Comparison of ENCODE assay signal across 25 mouse cellular contexts in genomic region chr13:109912635-109913034, GRCm38 (mm10).
A peak's percentile ranks its signal among the peaks of the same experiment; 100 is the strongest.
DNase-seq lines count a peak whose midpoint lies in the region; ATAC-seq and TF ChIP-seq lines count a peak whose summit lies in the region.
"Had no signal": no experiment of that assay in that cellular context is flagged by ENCODE, and none has a peak within 500 bp of the region (broad histone marks: within the 10 kb centered on the region; RNA-seq: fewer than 3 reads in every experiment).

No protein-coding gene starts in this region.

- no peak overlapping the region for H3K4me2 ChIP-seq in midbrain, embryonic 11.5 days
- H3K4me2 ChIP-seq in intestine, embryonic 15.5 days (replicated peaks): no peak overlapping the region
- no peak overlapping the region for H3K4me2 ChIP-seq in midbrain, embryonic 16.5 days (ENCODE audit: low read length)
- H3K4me2 ChIP-seq: limb, embryonic 15.5 days; lung, embryonic 15.5 days had no signal

- peak overlapping the region; percentile 97 for H3K27ac ChIP-seq in gastrocnemius, adult 2 months
- H3K27ac ChIP-seq in midbrain, embryonic 11.5 days (ENCODE audit: low read depth, low read length): no peak overlapping the region
- no peak overlapping the region for H3K27ac ChIP-seq in midbrain, embryonic 10.5 days (replicated peaks)
- H3K27ac ChIP-seq in intestine, embryonic 15.5 days: no peak overlapping the region
- no peak overlapping the region for H3K27ac ChIP-seq in midbrain, embryonic 16.5 days (ENCODE audit: low read length)
- no peak overlapping the region for H3K27ac ChIP-seq in left cerebral cortex, adult 2 months
- H3K27ac ChIP-seq: embryonic facial prominence, embryonic 10.5 days; limb, embryonic 15.5 days; liver, embryonic 14.5 days; lung, embryonic 15.5 days had no signal

- TF ChIP-seq CTCF in gastrocnemius, adult 2 months (IDR thresholded peaks at IDR 0.05): no peak
- TF ChIP-seq CTCF in left cerebral cortex, adult 2 months (IDR thresholded peaks at IDR 0.05): no peak

- WGBS in midbrain, embryonic 11.5 days: 91% methylated on average over 4 of the region's 4 CpGs
- 87% methylated on average over 4 of the region's 4 CpGs for WGBS in midbrain, embryonic 10.5 days
- 80% methylated on average over 4 of the region's 4 CpGs for WGBS in intestine, embryonic 15.5 days
- WGBS in midbrain, embryonic 16.5 days: 89% methylated on average over 4 of the region's 4 CpGs

- intact Hi-C loops in gastrocnemius, adult 2 months (cut with DNase I): no loop called here
- intact Hi-C loops in left cerebral cortex, adult 2 months (cut with DNase I): loop anchor here (5.0 kb wide), 1 partner anchor 290 kb away; no protein-coding TSS in a partner anchor

- no peaks in the 10 kb centered on the region for H3K9me3 ChIP-seq in midbrain, embryonic 11.5 days (ENCODE audit: control insufficient read depth, low read length)
- no peaks in the 10 kb centered on the region for H3K9me3 ChIP-seq in midbrain, embryonic 10.5 days (replicated peaks)
- H3K9me3 ChIP-seq in intestine, embryonic 15.5 days: no peaks in the 10 kb centered on the region
- no peaks in the 10 kb centered on the region for H3K9me3 ChIP-seq in midbrain, embryonic 16.5 days (replicated peaks; ENCODE audit: control insufficient read depth, low read length, poor library complexity, severe bottlenecking)
- H3K9me3 ChIP-seq: embryonic facial prominence, embryonic 10.5 days; limb, embryonic 15.5 days; lung, embryonic 15.5 days had no signal

- no peak overlapping the region for H3K9ac ChIP-seq in midbrain, embryonic 11.5 days (ENCODE audit: low read length)
- H3K9ac ChIP-seq in intestine, embryonic 15.5 days: no peak overlapping the region
- H3K9ac ChIP-seq in midbrain, embryonic 16.5 days (ENCODE audit: low read depth, low read length): no peak overlapping the region
- H3K9ac ChIP-seq: limb, embryonic 15.5 days; liver, embryonic 14.5 days; lung, embryonic 15.5 days had no signal

- H3K27me3 ChIP-seq in midbrain, embryonic 11.5 days (ENCODE audit: control insufficient read depth, insufficient read depth, low read length): no peaks in the 10 kb centered on the region
- H3K27me3 ChIP-seq in midbrain, embryonic 10.5 days (ENCODE audit: low read depth, poor library complexity, severe bottlenecking): no peaks in the 10 kb centered on the region
- no peaks in the 10 kb centered on the region for H3K27me3 ChIP-seq in intestine, embryonic 15.5 days (replicated peaks)
- H3K27me3 ChIP-seq in midbrain, embryonic 16.5 days (ENCODE audit: control insufficient read depth, insufficient read depth, low read depth, low read length): no peaks in the 10 kb centered on the region
- H3K27me3 ChIP-seq: limb, embryonic 15.5 days; lung, embryonic 15.5 days; Patski had no signal

- no peak for ATAC-seq in midbrain, embryonic 11.5 days (ENCODE audit: low FRiP score)
- peak; percentile 73; the same call in 1 of the 2 replicates for ATAC-seq in intestine, embryonic 15.5 days
- 0 out of 2 replicates have a peak, but pooled peaks have one; percentile 25 for ATAC-seq in midbrain, embryonic 16.5 days
- ATAC-seq: hindbrain, embryonic 16.5 days; Patski had no signal

- H3K36me3 ChIP-seq in midbrain, embryonic 11.5 days (ENCODE audit: control insufficient read depth, insufficient read depth, low read length): no peaks in the 10 kb centered on the region
- H3K36me3 ChIP-seq in midbrain, embryonic 10.5 days: no peaks in the 10 kb centered on the region
- H3K36me3 ChIP-seq in intestine, embryonic 15.5 days: no peaks in the 10 kb centered on the region
- no peaks in the 10 kb centered on the region for H3K36me3 ChIP-seq in midbrain, embryonic 16.5 days (ENCODE audit: control insufficient read depth, insufficient read depth, low read length)
- H3K36me3 ChIP-seq: embryonic facial prominence, embryonic 10.5 days; limb, embryonic 15.5 days; lung, embryonic 15.5 days had no signal

- peak overlapping the region; percentile 2; the same call in 1 of the 2 replicates for H3K4me3 ChIP-seq in gastrocnemius, adult 2 months
- no peak overlapping the region for H3K4me3 ChIP-seq in midbrain, embryonic 11.5 days (ENCODE audit: low read depth, low read length)
- H3K4me3 ChIP-seq in midbrain, embryonic 10.5 days: no peak overlapping the region
- H3K4me3 ChIP-seq in intestine, embryonic 15.5 days (replicated peaks): no peak overlapping the region
- H3K4me3 ChIP-seq in midbrain, embryonic 16.5 days (ENCODE audit: low read depth, low read length): no peak overlapping the region
- H3K4me3 ChIP-seq in left cerebral cortex, adult 2 months: no peak overlapping the region
- H3K4me3 ChIP-seq: embryonic facial prominence, embryonic 10.5 days; limb, embryonic 15.5 days; lung, embryonic 15.5 days had no signal

- H3K4me1 ChIP-seq in midbrain, embryonic 11.5 days (ENCODE audit: control insufficient read depth, insufficient read depth, low read length): no peaks in the 10 kb centered on the region
- H3K4me1 ChIP-seq in midbrain, embryonic 10.5 days: peaks cover 23% of the 10 kb centered on the region
- H3K4me1 ChIP-seq in intestine, embryonic 15.5 days (replicated peaks): no peaks in the 10 kb centered on the region
- peaks cover 5% of the 10 kb centered on the region for H3K4me1 ChIP-seq in midbrain, embryonic 16.5 days (ENCODE audit: control insufficient read depth, insufficient read depth, low read length)

- no peak for DNase-seq in gastrocnemius, adult 2 months
- DNase-seq in gastrocnemius, postnatal 4 days (ENCODE audit: low spot score in 2 of 2): no peak
- peak; percentile 76 for DNase-seq in midbrain, embryonic 11.5 days (ENCODE audit: low spot score, missing footprints)
- DNase-seq in midbrain, embryonic 10.5 days (ENCODE audit: low spot score): no peak
- DNase-seq in left cerebral cortex, adult 2 months (ENCODE audit: extremely low spot score in 1 of 2, low spot score in 2 of 2): no peak
- DNase-seq: adrenal gland, postnatal 36 days; cerebellum, adult 11-12 months; cerebellum, postnatal 10 days; gastrocnemius, postnatal 10 days; heart, adult 18-20 months; kidney, adult 2 months; kidney, postnatal 10 days; left cerebral cortex, postnatal 4 days; lung, postnatal 36 days; right cerebral cortex, postnatal 14 days; spleen, adult 18-20 months; thymus, postnatal 14 days had no signal
